In genomic region chr15:99320978-99321377, GRCm38 (mm10) we compare ENCODE assay signal across 18 mouse cellular contexts. TPM values are rescaled to one million over a fixed set of nuclear protein-coding genes. Genes with fewer than 3 reads are reported as not detected.
DNase-seq lines count a peak whose midpoint lies in the region; ATAC-seq and TF ChIP-seq lines count a peak whose summit lies in the region.
"Had no signal": no experiment of that assay in that cellular context is flagged by ENCODE, and none has a peak within 500 bp of the region (broad histone marks: within the 10 kb centered on the region; RNA-seq: fewer than 3 reads in every experiment).

No protein-coding gene starts in this region.

- no peak overlapping the region for H3K4me2 ChIP-seq in hindbrain, embryonic 16.5 days (ENCODE audit: low read length)
- no peak overlapping the region for H3K4me2 ChIP-seq in hindbrain, embryonic 14.5 days (replicated peaks)
- no peak overlapping the region for H3K4me2 ChIP-seq in midbrain, embryonic 12.5 days (replicated peaks)
- H3K4me2 ChIP-seq in midbrain, embryonic 15.5 days: no peak overlapping the region
- no peak overlapping the region for H3K4me2 ChIP-seq in neural tube, embryonic 15.5 days
- H3K4me2 ChIP-seq: embryonic facial prominence, embryonic 13.5 days; liver, embryonic 13.5 days had no signal

- 0 out of 2 replicates have a peak overlapping the region, but pooled peaks have one; percentile 8 for H3K27ac ChIP-seq in hindbrain, embryonic 16.5 days (ENCODE audit: low read depth, low read length)
- H3K27ac ChIP-seq in hindbrain, embryonic 14.5 days: no peak overlapping the region
- H3K27ac ChIP-seq in midbrain, embryonic 12.5 days (replicated peaks): 0 out of 2 replicates have a peak overlapping the region, but pooled peaks have one; percentile 20
- H3K27ac ChIP-seq in midbrain, embryonic 15.5 days: no peak overlapping the region
- peak overlapping the region; percentile 24 for H3K27ac ChIP-seq in neural tube, embryonic 15.5 days (replicated peaks)
- no peak overlapping the region for H3K27ac ChIP-seq in layer of hippocampus, adult 2 months
- H3K27ac ChIP-seq: liver, embryonic 13.5 days had no signal

- peak; percentile 89 for DNase-seq in heart, adult 11 months
- no peak for DNase-seq in heart, postnatal 14 days
- no peak for DNase-seq in hindbrain, embryonic 14.5 days (ENCODE audit: low spot score)
- DNase-seq in layer of hippocampus, adult 2 months (ENCODE audit: low spot score in 2 of 2): no peak
- DNase-seq: cerebellum, adult 11 months; cerebellum, postnatal 36 days; layer of hippocampus, adult 9-11 months; liver, embryonic 13.5 days had no signal

- no peak for TF ChIP-seq CTCF in layer of hippocampus, adult 2 months (conservative IDR thresholded peaks at IDR 0.05)

- ATAC-seq in hindbrain, embryonic 16.5 days: no peak
- no peak for ATAC-seq in hindbrain, embryonic 14.5 days (ENCODE audit: low FRiP score)
- ATAC-seq in midbrain, embryonic 12.5 days (ENCODE audit: low FRiP score, low read depth): no peak
- no peak for ATAC-seq in midbrain, embryonic 15.5 days (replicated peaks)
- ATAC-seq in neural tube, embryonic 15.5 days (ENCODE audit: low FRiP score): no peak
- ATAC-seq: intestine, postnatal 0 days; Patski had no signal

- H3K4me3 ChIP-seq in hindbrain, embryonic 16.5 days (ENCODE audit: low read length): no peak overlapping the region
- no peak overlapping the region for H3K4me3 ChIP-seq in hindbrain, embryonic 14.5 days (replicated peaks; ENCODE audit: low read length)
- no peak overlapping the region for H3K4me3 ChIP-seq in midbrain, embryonic 12.5 days
- no peak overlapping the region for H3K4me3 ChIP-seq in midbrain, embryonic 15.5 days
- H3K4me3 ChIP-seq in neural tube, embryonic 15.5 days (replicated peaks): no peak overlapping the region
- no peak overlapping the region for H3K4me3 ChIP-seq in layer of hippocampus, adult 2 months
- H3K4me3 ChIP-seq: embryonic facial prominence, embryonic 13.5 days; forebrain, embryonic 10.5 days; heart, embryonic 10.5 days; liver, embryonic 13.5 days had no signal

- H3K36me3 ChIP-seq in hindbrain, embryonic 16.5 days (ENCODE audit: control insufficient read depth, insufficient read depth, low read length): peaks cover 39% of the 10 kb centered on the region
- peaks cover 91% of the 10 kb centered on the region for H3K36me3 ChIP-seq in hindbrain, embryonic 14.5 days (replicated peaks; ENCODE audit: control insufficient read depth, insufficient read depth)
- peaks cover 92% of the 10 kb centered on the region for H3K36me3 ChIP-seq in midbrain, embryonic 12.5 days
- peaks cover 41% of the 10 kb centered on the region for H3K36me3 ChIP-seq in midbrain, embryonic 15.5 days (replicated peaks)
- H3K36me3 ChIP-seq in neural tube, embryonic 15.5 days: peaks cover 73% of the 10 kb centered on the region

- no peaks in the 10 kb centered on the region for H3K9me3 ChIP-seq in hindbrain, embryonic 16.5 days (ENCODE audit: control insufficient read depth, low read length)
- no peaks in the 10 kb centered on the region for H3K9me3 ChIP-seq in hindbrain, embryonic 14.5 days (ENCODE audit: control insufficient read depth, low read length)
- H3K9me3 ChIP-seq in midbrain, embryonic 12.5 days: no peaks in the 10 kb centered on the region
- no peaks in the 10 kb centered on the region for H3K9me3 ChIP-seq in midbrain, embryonic 15.5 days
- no peaks in the 10 kb centered on the region for H3K9me3 ChIP-seq in neural tube, embryonic 15.5 days (replicated peaks)
- H3K9me3 ChIP-seq: embryonic facial prominence, embryonic 13.5 days; forebrain, embryonic 10.5 days; heart, embryonic 10.5 days; liver, embryonic 13.5 days had no signal

- no peaks in the 10 kb centered on the region; the same call in 1 of the 2 replicates for H3K4me1 ChIP-seq in hindbrain, embryonic 16.5 days (ENCODE audit: control insufficient read depth, insufficient read depth, low read depth, low read length)
- H3K4me1 ChIP-seq in hindbrain, embryonic 14.5 days (replicated peaks; ENCODE audit: control insufficient read depth, insufficient read depth, low read length): no peaks in the 10 kb centered on the region
- no peaks in the 10 kb centered on the region for H3K4me1 ChIP-seq in midbrain, embryonic 12.5 days
- H3K4me1 ChIP-seq in midbrain, embryonic 15.5 days: no peaks in the 10 kb centered on the region; the same call in 1 of the 2 replicates
- H3K4me1 ChIP-seq in neural tube, embryonic 15.5 days: peaks cover 9% of the 10 kb centered on the region; the same call in 1 of the 2 replicates

- no peaks in the 10 kb centered on the region for H3K27me3 ChIP-seq in hindbrain, embryonic 16.5 days (replicated peaks; ENCODE audit: control insufficient read depth, insufficient read depth, low read length)
- no peaks in the 10 kb centered on the region for H3K27me3 ChIP-seq in hindbrain, embryonic 14.5 days (ENCODE audit: control insufficient read depth, insufficient read depth, low read length)
- H3K27me3 ChIP-seq in midbrain, embryonic 12.5 days: no peaks in the 10 kb centered on the region
- H3K27me3 ChIP-seq in midbrain, embryonic 15.5 days (replicated peaks): no peaks in the 10 kb centered on the region
- no peaks in the 10 kb centered on the region for H3K27me3 ChIP-seq in neural tube, embryonic 15.5 days (replicated peaks)
- H3K27me3 ChIP-seq: embryonic facial prominence, embryonic 13.5 days; liver, embryonic 13.5 days; Patski had no signal

- no peak overlapping the region for H3K9ac ChIP-seq in hindbrain, embryonic 16.5 days (ENCODE audit: low read depth, low read length)
- H3K9ac ChIP-seq in hindbrain, embryonic 14.5 days: no peak overlapping the region
- H3K9ac ChIP-seq in midbrain, embryonic 12.5 days (replicated peaks): no peak overlapping the region
- H3K9ac ChIP-seq in midbrain, embryonic 15.5 days: no peak overlapping the region
- H3K9ac ChIP-seq in neural tube, embryonic 15.5 days (replicated peaks): no peak overlapping the region
- H3K9ac ChIP-seq: embryonic facial prominence, embryonic 13.5 days; liver, embryonic 13.5 days had no signal

- intact Hi-C loops in heart, postnatal 14 days (cut with DNase I): no loop called here

- 86% methylated on average over 9 of the region's 9 CpGs for WGBS in hindbrain, embryonic 16.5 days
- WGBS in hindbrain, embryonic 14.5 days: 94% methylated on average over 9 of the region's 9 CpGs
- WGBS in midbrain, embryonic 12.5 days: 82% methylated on average over 9 of the region's 9 CpGs
- 87% methylated on average over 9 of the region's 9 CpGs for WGBS in midbrain, embryonic 15.5 days
- WGBS in neural tube, embryonic 15.5 days: 86% methylated on average over 9 of the region's 9 CpGs

RNA-seq across cellular contexts. Expression of gene Fam186b, which starts 25.3 kb away (rescaled TPM):
- total RNA-seq in heart, postnatal 14 days (2021): not detected
- polyA plus RNA-seq in hindbrain, embryonic 16.5 days (2015; fragmentation: Nextera tagmentation; extraction: Ambion mirVana): 0.85 and 1.2 TPM in 2 replicates
- 0.39 and 0.81 TPM in 2 replicates for polyA plus RNA-seq in hindbrain, embryonic 14.5 days (2014; fragmentation: Nextera tagmentation; extraction: Ambion mirVana)
- polyA plus RNA-seq in midbrain, embryonic 12.5 days (2016; fragmentation: Nextera tagmentation; extraction: Ambion mirVana): 0.22 and 0.26 TPM in 2 replicates
- 0.62 and 0.75 TPM in 2 replicates for polyA plus RNA-seq in midbrain, embryonic 15.5 days (2015; fragmentation: Nextera tagmentation; extraction: Ambion mirVana)
- polyA plus RNA-seq in neural tube, embryonic 15.5 days (2015; fragmentation: Nextera tagmentation; extraction: Ambion mirVana): 0.73 and 0.97 TPM in 2 replicates
- 1 to 10 TPM; 1.2 to 1.9 TPM for total RNA-seq in layer of hippocampus, adult 2 months (2021)
- total RNA-seq: megakaryocyte progenitor cell, adult 5-6 weeks had no signal
- polyA plus RNA-seq: intestine, postnatal 0 days; liver, embryonic 13.5 days had no signal

RNA-seq across cellular contexts. Expression of gene Prpf40b, which starts 26.1 kb away (rescaled TPM):
- 10 to 100 TPM; 25.5 to 26.3 TPM for total RNA-seq in heart, postnatal 14 days (2021)
- polyA plus RNA-seq in hindbrain, embryonic 16.5 days (2015; fragmentation: Nextera tagmentation; extraction: Ambion mirVana): 114 and 117 TPM in 2 replicates
- polyA plus RNA-seq in hindbrain, embryonic 14.5 days (2014; fragmentation: Nextera tagmentation; extraction: Ambion mirVana): 84.7 and 89.6 TPM in 2 replicates
- 75.9 and 78.1 TPM in 2 replicates for polyA plus RNA-seq in midbrain, embryonic 12.5 days (2016; fragmentation: Nextera tagmentation; extraction: Ambion mirVana)
- polyA plus RNA-seq in midbrain, embryonic 15.5 days (2015; fragmentation: Nextera tagmentation; extraction: Ambion mirVana): 129 and 132 TPM in 2 replicates
- 95.7 and 111 TPM in 2 replicates for polyA plus RNA-seq in neural tube, embryonic 15.5 days (2015; fragmentation: Nextera tagmentation; extraction: Ambion mirVana)
- total RNA-seq in layer of hippocampus, adult 2 months (2021): 100 to 1,000 TPM; 114 to 119 TPM

RNA-seq across cellular contexts. Expression of gene Fmnl3, which starts 49.3 kb away (rescaled TPM):
- total RNA-seq in heart, postnatal 14 days (2021): 10 to 100 TPM; 29.4 to 29.7 TPM
- polyA plus RNA-seq in hindbrain, embryonic 16.5 days (2015; fragmentation: Nextera tagmentation; extraction: Ambion mirVana): 7.4 and 9.7 TPM in 2 replicates
- 9.0 and 9.2 TPM in 2 replicates for polyA plus RNA-seq in hindbrain, embryonic 14.5 days (2014; fragmentation: Nextera tagmentation; extraction: Ambion mirVana)
- polyA plus RNA-seq in midbrain, embryonic 12.5 days (2016; fragmentation: Nextera tagmentation; extraction: Ambion mirVana): 15.1 and 16.4 TPM in 2 replicates
- 9.1 and 10.0 TPM in 2 replicates for polyA plus RNA-seq in midbrain, embryonic 15.5 days (2015; fragmentation: Nextera tagmentation; extraction: Ambion mirVana)
- 7.9 and 11.9 TPM in 2 replicates for polyA plus RNA-seq in neural tube, embryonic 15.5 days (2015; fragmentation: Nextera tagmentation; extraction: Ambion mirVana)
- 1 to 10 TPM; 9.0 to 9.7 TPM for total RNA-seq in layer of hippocampus, adult 2 months (2021)

Comparison
In these comparisons a context has a peak if more than half of its experiments do, and no peak if none do; other contexts are left out.
1. H3K27ac ChIP-seq: peak in hindbrain, embryonic 16.5 days (single experiment), midbrain, embryonic 12.5 days (single experiment) and neural tube, embryonic 15.5 days (single experiment); none in hindbrain, embryonic 14.5 days (single experiment), midbrain, embryonic 15.5 days (single experiment) and layer of hippocampus, adult 2 months (single experiment).